Mouse (Mus musculus) layer of hippocampus, postnatal 36 days (tissue): Measurements from ENCODE around the gene Postn. TPM values are rescaled to one million over a fixed set of nuclear protein-coding genes. Genes with fewer than 3 reads are reported as not detected.
A peak's percentile ranks its signal among the peaks of the same experiment; 100 is the strongest.

Source experiments
- DNase-seq, 2 experiments: peaks; one replicate each; pipeline ENCODE4 v3.0.0; 2022
- total RNA-seq, 2 experiments: library from RNA; stranded (reverse); gene quantifications; 2 replicates each; pipeline ENCODE4 v1.2.3; 2021

Gene Postn
- total RNA-seq = 1 to 10 TPM; 1.2 to 1.9 TPM

- DNase-seq = no peak
These were observed at the start of gene Postn for GRCm38 (mm10) chr3:54360897-54361296. Postn (plus strand) TSS chr3:54361109.

- DNase-seq = no peak
These were observed 46.9 kb upstream of the Postn start for GRCm38 (mm10) chr3:54314055-54314454.

GRCm38 (mm10) chr3:54352891-54353652 is 7.8 kb upstream of the Postn start:
- peak; percentile 72 to 73 for DNase-seq

GRCm38 (mm10) chr3:54357561-54357960 is 3.3 kb upstream of the Postn start:
- no peak for DNase-seq

GRCm38 (mm10) chr3:54358463-54359189 is 2.3 kb upstream of the Postn start:
- no peak for DNase-seq

GRCm38 (mm10) chr3:54361656-54362055 is 747 bp downstream of the Postn start:
- DNase-seq = no peak

- DNase-seq = no peak
These were observed 10.1 kb downstream of the Postn start for GRCm38 (mm10) chr3:54371015-54371414.

GRCm38 (mm10) chr3:54372625-54373024 is 11.7 kb downstream of the Postn start:
- DNase-seq = no peak

- no peak for DNase-seq
These were observed 15.1 kb downstream of the Postn start for GRCm38 (mm10) chr3:54376014-54376413.

- no peak for DNase-seq
These were observed 16.7 kb downstream of the Postn start for GRCm38 (mm10) chr3:54377647-54378046.

GRCm38 (mm10) chr3:54378135-54378534 is 17.2 kb downstream of the Postn start:
- DNase-seq = no peak

GRCm38 (mm10) chr3:54379981-54380380 is 19.1 kb downstream of the Postn start:
- DNase-seq = no peak

- no peak for DNase-seq
These were observed 38.4 kb downstream of the Postn start for GRCm38 (mm10) chr3:54399321-54399720.

- DNase-seq = no peak
These were observed 39.0 kb downstream of the Postn start for GRCm38 (mm10) chr3:54399911-54400310.

- no peak for DNase-seq
These were observed 39.7 kb downstream of the Postn start for GRCm38 (mm10) chr3:54400617-54401016.

GRCm38 (mm10) chr3:54401706-54402105 is 40.8 kb downstream of the Postn start:
- no peak for DNase-seq

GRCm38 (mm10) chr3:54403791-54404190 is 42.9 kb downstream of the Postn start:
- DNase-seq = no peak

GRCm38 (mm10) chr3:54406567-54406966 is 45.7 kb downstream of the Postn start:
- no peak for DNase-seq

- no peak for DNase-seq
These were observed 50.1 kb downstream of the Postn start for GRCm38 (mm10) chr3:54411052-54411451.

GRCm38 (mm10) chr3:54412885-54413583 is 52.1 kb downstream of the Postn start:
- DNase-seq = no peak

- no peak for DNase-seq
These were observed 52.6 kb downstream of the Postn start for GRCm38 (mm10) chr3:54413584-54413897.

- DNase-seq = no peak
These were observed 53.5 kb downstream of the Postn start for GRCm38 (mm10) chr3:54414386-54414785.

GRCm38 (mm10) chr3:54417833-54418386 is 57.0 kb downstream of the Postn start:
- DNase-seq = no peak
